Mouse (Mus musculus) ovary, postnatal 14 days (tissue): ENCODE results near the gene Tmprss7.

ENCODE experiments used
- DNase-seq: peaks from one replicate; pipeline ENCODE4 v3.0.0; 2022; ENCODE audit warnings: low spot score

The Tmprss7 gene

GRCm38 (mm10) chr16:45625342-45625741 is 68.1 kb downstream of the Tmprss7 start:
- DNase-seq, result no peak

GRCm38 (mm10) chr16:45624791-45625190 is 68.7 kb downstream of the Tmprss7 start:
- no peak for DNase-seq

- DNase-seq, result no peak
These were observed 70.2 kb downstream of the Tmprss7 start for GRCm38 (mm10) chr16:45623230-45623629.

GRCm38 (mm10) chr16:45619751-45620375 is 73.6 kb downstream of the Tmprss7 start:
- DNase-seq, result no peak

- no peak for DNase-seq
These were observed 77.5 kb downstream of the Tmprss7 start for GRCm38 (mm10) chr16:45615944-45616343.

- DNase-seq, result no peak
These were observed 80.2 kb downstream of the Tmprss7 start for GRCm38 (mm10) chr16:45613247-45613646.

GRCm38 (mm10) chr16:45610267-45610666 is 83.2 kb downstream of the Tmprss7 start, which contains the start of gene Gcsam:
Gene Gcsam, plus strand, starts transcription at chr16:45610380.
- DNase-seq, result no peak

- DNase-seq, result no peak
These were observed 84.2 kb downstream of the Tmprss7 start for GRCm38 (mm10) chr16:45609300-45609699.

- no peak for DNase-seq
These were observed 84.9 kb downstream of the Tmprss7 start for GRCm38 (mm10) chr16:45608481-45608954.
